Mouse (Mus musculus) Patski (cell line): ENCODE data around the gene Txndc2. TPM values are rescaled to one million over a fixed set of nuclear protein-coding genes. Genes with fewer than 3 reads are reported as not detected.
A peak's percentile ranks its signal among the peaks of the same experiment; 100 is the strongest.

Experiments
- ATAC-seq: fragments of 100-300 bp; one replicate; pipeline ENCODE4 v1.8.0; 2021
- CTCF ChIA-PET: fragments of 350-600 bp; sonication (Branson Sonifier 250); formaldehyde crosslinking; loops from one replicate; lab custom pipeline; 2022; ENCODE audit warnings: inconsistent platforms; lab: Charles Lee
- POLR2A ChIA-PET: fragments of 350-600 bp; sonication (Branson Sonifier 250); formaldehyde crosslinking; loops from one replicate; lab custom pipeline; 2022; ENCODE audit warnings: antibody characterized with exemption, inconsistent platforms; lab: Charles Lee
- DNase-seq: peaks from one replicate; pipeline ENCODE4 v3.0.0-alpha.2; 2011; ENCODE audit warnings: low read depth, low spot score
- H3K27me3 ChIP-seq: fragments of 371-371 bp; one replicate; pipeline ENCODE4 v1.5.1; 2021
- CTCF ChIP-seq: fragments of 100-300 bp; IDR thresholded peaks from one replicate; pipeline ENCODE4 v1.5.1; 2021
- in situ Hi-C: fragments of 300-500 bp; cut with MboI; formaldehyde crosslinking; loops from 3 replicates; pipeline ENCODE4 v1.11.1; 2018; ENCODE audit warnings: low pct_unique_long_range_greater_than_20kb, mixed read lengths
- polyA plus RNA-seq: library from polyadenylated mRNA; unstranded; gene quantifications from one replicate; pipeline ENCODE4 v1.2.3, GENCODE M21; 2021

Txndc2 gene
- polyA plus RNA-seq, 1 experiment from 2014 or later: not detected

DNA sequence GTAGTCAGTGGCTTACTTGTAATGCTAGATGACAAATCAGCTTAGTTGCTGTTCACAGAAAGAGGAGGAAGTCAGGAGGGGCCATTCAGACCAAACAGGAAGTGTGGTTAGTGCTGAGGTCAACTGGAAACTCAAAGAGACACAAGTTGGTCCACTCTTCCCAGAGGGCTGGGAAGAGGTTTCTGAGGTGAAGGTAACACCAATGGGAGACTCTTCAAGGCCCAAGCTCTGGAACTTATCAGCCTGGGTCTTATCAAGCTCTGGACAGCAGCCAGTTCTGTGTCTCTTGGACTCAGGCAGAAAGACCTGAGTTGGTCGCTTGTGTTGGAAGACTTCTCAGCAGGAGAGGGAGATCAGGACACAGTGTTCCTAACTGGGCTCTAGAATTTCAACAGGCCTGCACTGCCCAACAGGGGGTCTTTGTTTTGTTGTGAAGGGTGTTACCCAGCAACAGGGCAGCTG is 32.8 kb upstream of the Txndc2 start:
- ATAC-seq (no peak), DNase-seq (no peak)
- TF ChIP-seq CTCF: no peak
- ChIA-PET CTCF (no interaction called here), POLR2A (interaction anchor here (0.7 kb wide), 1 partner anchor 20 kb away, joined by 3 read pairs; no protein-coding TSS in a partner anchor)
- no peaks in the 10 kb centered on the region for H3K27me3 ChIP-seq
- in situ Hi-C loops: no loop called here

DNA sequence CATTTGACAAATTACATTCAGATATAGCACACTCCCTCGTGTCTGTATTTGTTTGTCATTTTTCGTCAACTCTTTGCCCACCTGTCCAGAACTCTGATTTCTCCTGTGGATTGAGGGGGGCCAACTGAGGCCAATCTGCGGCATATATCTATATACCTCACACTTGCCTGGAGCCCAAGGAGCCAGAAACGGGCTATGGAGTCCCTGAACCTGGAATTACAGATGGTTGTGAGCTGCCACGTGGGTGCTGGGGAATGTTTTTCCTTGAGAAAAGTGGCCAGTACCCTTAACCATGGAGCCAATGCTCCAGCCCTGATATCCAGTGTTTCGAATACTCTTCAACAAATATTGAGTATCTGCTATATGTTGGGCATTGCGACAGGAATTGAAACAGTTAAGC is 31.0 kb upstream of the Txndc2 start:
- TF ChIP-seq CTCF: no peak
- in situ Hi-C loops: no loop called here
- ATAC-seq (no peak), DNase-seq (no peak)
- no peaks in the 10 kb centered on the region for H3K27me3 ChIP-seq
- CTCF ChIA-PET: interaction anchor here (1.2 kb wide), 1 partner anchor 18 kb away, joined by 3 read pairs; no protein-coding TSS in a partner anchor
- POLR2A ChIA-PET: no interaction called here

DNA sequence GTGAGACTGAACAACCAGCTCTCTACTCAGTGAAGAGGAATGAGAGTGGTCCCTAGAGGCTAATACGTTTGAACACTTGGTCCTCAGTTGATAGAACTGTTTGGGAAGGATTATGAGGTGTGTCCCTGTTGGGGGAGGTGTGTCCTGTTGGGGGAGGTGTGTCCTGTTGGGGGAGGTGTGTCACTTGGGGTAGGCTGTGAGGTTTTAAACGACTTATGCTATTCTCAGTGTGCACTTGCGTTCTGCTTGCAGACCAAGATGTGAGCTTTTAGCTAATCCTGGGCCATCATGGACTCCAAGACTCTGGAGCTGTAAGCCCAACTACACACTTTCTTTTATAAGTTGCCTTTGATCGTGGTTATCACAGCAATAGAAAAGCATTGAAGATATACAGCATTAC is 27.1 kb upstream of the Txndc2 start:
- DNase-seq (no peak), ATAC-seq (no peak)
- no peaks in the 10 kb centered on the region for H3K27me3 ChIP-seq
- ChIA-PET CTCF (interaction anchor here (1.6 kb wide), 1 partner anchor 14 kb away, joined by 5 read pairs; no protein-coding TSS in a partner anchor), POLR2A (no interaction called here)
- in situ Hi-C loops: no loop called here
- TF ChIP-seq CTCF: no peak

DNA sequence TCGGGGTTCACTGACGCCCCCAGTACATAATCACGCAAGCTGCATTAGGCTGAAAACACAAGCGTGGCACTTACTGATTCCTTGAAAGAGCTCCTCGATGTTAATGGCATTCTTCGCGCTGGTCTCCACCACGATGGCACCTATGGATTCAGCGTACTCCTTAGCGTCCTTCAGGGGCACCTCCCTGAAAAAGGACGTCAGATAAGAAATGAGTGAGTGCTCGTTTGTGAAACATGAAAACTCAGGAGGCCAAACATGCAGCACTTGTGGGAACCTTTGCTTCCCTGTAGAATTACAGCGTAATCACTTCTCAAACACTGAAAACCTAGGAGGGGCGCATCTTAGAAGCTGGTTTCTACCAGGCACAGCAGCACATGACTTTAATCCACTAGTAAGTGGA is 25.8 kb upstream of the Txndc2 start:
- in situ Hi-C loops: no loop called here
- ChIA-PET POLR2A (no interaction called here), CTCF (interaction anchor here (1.1 kb wide), 1 partner anchor 17 kb away, joined by 3 read pairs; no protein-coding TSS in a partner anchor)
- ATAC-seq (no peak), DNase-seq (no peak)
- no peak for TF ChIP-seq CTCF
- no peaks in the 10 kb centered on the region for H3K27me3 ChIP-seq

DNA sequence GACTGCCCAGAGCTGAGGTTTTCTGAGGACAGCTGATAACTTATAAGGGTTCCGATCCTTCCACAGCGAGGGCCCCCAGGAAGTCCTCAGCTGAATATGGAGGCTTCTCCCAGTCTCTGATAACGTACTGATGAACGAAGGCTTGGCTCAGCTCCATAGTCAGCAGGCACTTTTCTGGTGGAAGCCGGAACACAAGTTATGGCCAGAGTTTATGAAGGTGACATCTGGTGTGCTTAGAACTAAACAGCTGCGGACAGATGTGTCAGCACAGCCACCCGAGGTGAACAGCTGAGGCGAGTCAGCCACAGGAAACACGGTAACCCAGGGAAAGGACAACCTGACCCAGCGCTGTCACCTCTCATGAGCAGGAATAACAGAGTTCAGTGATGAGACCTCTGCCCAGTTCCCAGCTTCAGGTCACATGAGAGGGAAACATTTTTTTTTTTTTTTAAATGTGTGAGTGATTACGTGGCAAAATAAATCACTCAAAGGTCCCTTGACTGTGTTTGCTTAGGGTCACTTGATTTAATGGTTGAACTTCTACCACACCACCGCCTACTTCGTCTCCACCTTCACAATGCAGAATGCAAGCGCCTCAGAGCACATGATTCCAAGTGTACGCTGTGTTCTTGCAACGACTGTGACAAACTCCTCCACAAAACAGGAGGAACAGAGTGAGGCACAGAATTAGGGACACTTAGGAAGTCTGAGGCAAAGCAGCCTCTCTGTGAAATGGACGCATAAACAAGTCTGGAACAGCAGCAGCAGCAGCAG is 24.6 kb upstream of the Txndc2 start:
- DNase-seq (no peak), ATAC-seq (no peak)
- POLR2A ChIA-PET: no interaction called here
- H3K27me3 ChIP-seq: no peaks in the 10 kb centered on the region
- CTCF ChIA-PET: interaction anchor here (0.8 kb wide), 1 partner anchor 12 kb away, joined by 3 read pairs; no protein-coding TSS in a partner anchor
- TF ChIP-seq CTCF: no peak
- in situ Hi-C loops: no loop called here

DNA sequence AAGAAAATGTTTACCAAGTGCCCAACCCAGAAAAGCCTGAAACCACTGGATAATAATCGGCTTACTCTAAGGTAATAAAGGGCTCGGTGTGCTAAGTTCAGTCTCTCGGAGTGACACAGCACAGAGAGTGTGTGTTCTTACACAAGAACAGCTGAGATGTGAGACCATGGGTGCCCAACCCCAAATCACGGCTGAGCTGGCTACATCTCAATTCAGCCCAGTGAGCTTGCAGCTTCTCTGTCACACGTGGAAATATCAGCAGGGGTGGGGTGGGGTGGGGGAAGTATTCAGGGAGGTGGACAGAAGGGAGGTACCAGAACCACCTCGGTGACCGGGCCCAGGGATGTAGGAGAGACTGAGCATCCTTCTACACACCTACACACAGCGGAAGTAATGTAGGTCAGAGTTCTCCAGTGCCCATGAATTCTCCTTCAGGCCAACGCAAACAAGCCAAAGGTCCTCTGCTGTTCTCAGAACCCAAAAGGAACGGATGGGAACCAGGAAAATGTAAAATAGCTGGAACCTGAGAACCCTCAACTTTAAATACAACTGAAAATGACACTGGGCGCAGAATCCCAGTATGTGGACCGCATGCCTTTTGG is 23.9 kb upstream of the Txndc2 start:
- in situ Hi-C loops: no loop called here
- TF ChIP-seq CTCF: no peak
- no peaks in the 10 kb centered on the region for H3K27me3 ChIP-seq
- no peak for DNase-seq
- POLR2A ChIA-PET: no interaction called here
- CTCF ChIA-PET: interaction anchor here (0.8 to 1.3 kb wide), 2 partner anchors 12 to 27 kb away, joined by 3 to 6 read pairs; no protein-coding TSS in a partner anchor
- ATAC-seq: no peak

DNA sequence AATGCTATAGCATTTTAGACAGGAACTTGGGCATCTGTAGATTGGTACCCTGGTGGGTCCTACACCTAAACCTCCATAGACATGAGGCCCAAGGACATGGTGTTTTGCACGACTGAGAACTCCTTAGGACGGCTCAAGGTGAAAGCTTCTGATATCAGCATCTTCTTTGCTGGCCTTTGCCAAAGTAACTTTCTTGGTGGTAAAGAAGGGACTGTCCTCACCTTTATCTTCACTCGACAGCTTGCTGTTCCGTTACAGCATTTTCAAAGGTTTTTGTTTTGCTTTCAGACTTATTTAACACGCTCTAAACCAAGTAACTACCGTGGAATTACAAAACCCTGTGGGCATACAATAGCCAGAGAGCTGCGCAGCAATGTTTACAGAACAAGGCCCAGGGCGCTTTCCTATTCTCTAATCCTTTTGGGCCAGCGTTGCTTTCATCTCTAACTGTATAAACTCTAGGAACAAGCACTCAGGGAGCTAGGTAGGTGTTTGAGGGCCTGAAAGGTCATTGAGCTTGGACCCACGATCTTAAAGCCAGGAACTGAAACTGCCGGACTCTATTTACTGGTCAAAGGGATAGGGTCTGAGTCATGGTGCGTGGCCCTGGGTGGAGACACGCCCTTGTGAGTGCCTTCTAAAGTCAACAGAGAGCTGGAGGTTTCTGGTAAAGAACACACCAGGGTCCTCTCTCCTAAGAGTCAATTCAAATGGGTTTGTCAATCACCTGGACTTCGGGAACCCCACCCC is 21.5 kb upstream of the Txndc2 start:
- CTCF ChIA-PET: interaction anchor here (1.0 to 2.1 kb wide), 3 partner anchors 14 to 15 kb away, joined by 3 to 7 read pairs (median 4); no protein-coding TSS in a partner anchor
- in situ Hi-C loops: no loop called here
- no peak for TF ChIP-seq CTCF
- DNase-seq (no peak), ATAC-seq (no peak)
- POLR2A ChIA-PET: interaction anchor here (1.5 kb wide), 1 partner anchor 51 kb away, joined by 3 read pairs; no protein-coding TSS in a partner anchor
- H3K27me3 ChIP-seq: no peaks in the 10 kb centered on the region

DNA sequence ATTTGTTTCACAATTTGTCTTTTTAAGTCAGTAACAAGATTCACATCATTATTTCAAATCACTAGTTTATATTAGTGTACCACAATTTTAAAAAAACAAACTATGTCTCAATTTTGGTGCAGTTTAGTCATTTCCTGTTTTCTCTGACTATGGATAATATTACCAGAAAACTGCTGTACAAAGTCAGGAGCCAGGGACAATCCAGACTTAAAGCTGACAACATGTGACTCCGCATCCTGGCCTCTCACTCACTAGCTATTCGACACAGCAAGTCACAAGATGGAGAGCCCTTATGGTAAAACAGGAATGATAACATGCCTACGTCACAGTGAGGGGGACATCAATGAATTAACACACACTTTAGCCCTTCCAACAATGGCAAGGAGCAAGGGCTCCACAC is 20.7 kb upstream of the Txndc2 start:
- in situ Hi-C loops: no loop called here
- ChIA-PET CTCF (interaction anchor here (0.7 to 1.0 kb wide), 2 partner anchors 15 to 25 kb away, joined by 3 read pairs; no protein-coding TSS in a partner anchor), POLR2A (interaction anchor here (1.5 kb wide), 1 partner anchor 50 kb away, joined by 3 read pairs; no protein-coding TSS in a partner anchor)
- no peak for TF ChIP-seq CTCF
- no peaks in the 10 kb centered on the region for H3K27me3 ChIP-seq
- no peak for ATAC-seq
- DNase-seq: no peak

DNA sequence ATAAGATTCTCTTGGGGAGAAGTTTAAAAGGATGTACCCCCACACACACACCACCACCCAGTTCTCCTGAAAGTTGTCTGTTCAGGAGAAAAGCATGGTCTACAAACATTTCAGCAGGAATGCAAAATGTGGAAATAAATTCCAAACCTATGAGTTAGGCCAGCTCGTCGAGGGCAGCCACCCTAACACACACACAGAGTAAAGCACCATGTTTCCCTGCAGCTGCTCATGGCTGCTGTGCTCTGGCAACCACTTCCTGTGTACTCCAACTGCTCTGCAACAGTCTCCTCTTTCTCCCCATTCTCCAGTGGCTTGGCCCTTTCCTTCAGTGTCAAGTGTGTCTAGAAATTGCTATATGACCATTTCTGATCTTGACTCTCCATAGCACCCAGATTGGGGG is 16.4 kb upstream of the Txndc2 start:
- POLR2A ChIA-PET: interaction anchor here (0.9 kb wide), 1 partner anchor 10 kb away, joined by 3 read pairs; no protein-coding TSS in a partner anchor
- no peaks in the 10 kb centered on the region for H3K27me3 ChIP-seq
- no peak for TF ChIP-seq CTCF
- no peak for DNase-seq
- in situ Hi-C loops: no loop called here
- ATAC-seq: peak; percentile 88
- CTCF ChIA-PET: interaction anchor here (0.9 to 1.2 kb wide), 2 partner anchors 14 to 49 kb away, joined by 3 to 4 read pairs; no protein-coding TSS in a partner anchor

DNA sequence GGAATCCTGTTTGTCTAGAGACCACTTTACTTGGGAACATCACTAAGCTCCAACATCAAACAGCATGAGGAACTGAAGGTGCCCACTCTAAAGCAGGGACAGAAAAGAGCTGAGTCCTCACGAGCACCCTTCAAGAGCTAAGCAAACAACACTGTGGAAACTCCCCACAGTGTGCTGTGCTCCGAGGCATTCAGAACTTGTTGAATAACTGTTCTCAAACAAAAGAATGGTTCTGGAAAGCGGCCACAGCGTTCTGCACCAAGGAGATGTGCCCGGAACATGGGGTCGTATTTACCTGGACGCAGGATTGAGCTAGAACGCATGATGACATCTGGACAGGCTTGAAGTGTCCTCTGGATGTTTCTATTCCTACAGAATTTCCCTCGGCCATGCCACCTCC is 16.0 kb upstream of the Txndc2 start:
- DNase-seq (no peak), ATAC-seq (no peak)
- in situ Hi-C loops: no loop called here

More for the DNA sequence above, 16.0 kb upstream of the Txndc2 start:
- TF ChIP-seq CTCF: no peak
- H3K27me3 ChIP-seq: no peaks in the 10 kb centered on the region
- CTCF ChIA-PET: interaction anchor here (0.9 to 1.2 kb wide), 2 partner anchors 14 to 49 kb away, joined by 3 to 4 read pairs; no protein-coding TSS in a partner anchor
- POLR2A ChIA-PET: interaction anchor here (0.9 kb wide), 1 partner anchor 10 kb away, joined by 3 read pairs; no protein-coding TSS in a partner anchor
